Mouse (Mus musculus) c-Kit-positive CD71-positive TER-119-negative erythroid progenitor cells, embryonic 14.5 days (primary cell): ENCODE results near the gene Ggt7.
"Not testable (repeated sequence)": the region's sequence is repeated elsewhere in the genome, so short reads cannot be mapped to it uniquely, and the experiment has no call there.

Source experiments
- DNase-seq: peaks from one replicate; pipeline ENCODE4 v3.0.0-alpha.2; 2013; ENCODE audit warnings: low read depth

The Ggt7 gene

GRCm38 (mm10) chr2:155507721-155508470 lies 10.1 kb downstream of the Ggt7 start:
- DNase-seq: no peak

DNA sequence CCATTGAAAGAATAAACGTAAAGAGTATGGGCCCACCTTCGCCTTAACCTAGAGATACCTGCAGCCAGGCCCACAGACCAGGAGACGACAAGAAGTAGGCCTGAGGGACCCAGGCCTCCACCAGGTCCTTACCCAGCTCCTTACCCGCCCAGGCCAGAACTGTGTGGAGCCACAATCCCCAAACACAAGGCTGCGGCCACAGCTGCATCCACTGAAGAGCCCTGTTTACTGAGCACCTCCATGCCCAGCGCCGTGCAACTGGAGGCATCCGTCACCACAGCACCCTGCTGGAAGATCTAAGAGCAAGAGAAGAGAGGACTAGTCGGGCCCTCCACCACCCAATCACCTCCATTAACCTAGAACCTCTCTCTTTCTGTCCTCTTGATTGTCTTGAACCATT lies 12.2 kb downstream of the Ggt7 start:
- DNase-seq: no peak

- no peak for DNase-seq
Observed at GRCm38 (mm10) chr2:155504440-155505355, 13.3 kb downstream of the Ggt7 start.

DNA sequence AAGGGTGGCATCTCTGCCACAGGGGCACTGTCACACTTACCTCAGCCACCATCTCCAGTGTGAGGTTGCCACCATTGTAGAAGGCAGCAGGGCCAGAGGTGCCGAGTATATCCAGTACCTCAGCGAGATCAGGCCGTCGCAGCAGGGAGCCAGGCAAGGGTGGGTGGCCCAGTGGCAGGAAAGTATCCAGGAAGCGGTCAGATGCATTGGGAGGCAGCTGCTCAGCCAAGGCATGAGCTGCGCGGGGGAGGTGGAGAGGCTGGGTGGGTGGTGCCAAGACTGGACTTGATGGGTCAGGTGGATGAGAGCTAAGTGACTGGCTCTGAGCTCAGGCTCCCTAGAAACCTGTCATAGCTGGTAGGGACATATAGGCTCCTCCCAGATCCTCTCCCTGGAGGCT lies 15.4 kb downstream of the Ggt7 start:
- DNase-seq: no peak

GRCm38 (mm10) chr2:155490998-155491397 lies 27.0 kb downstream of the Ggt7 start:
- DNase-seq: no peak

GRCm38 (mm10) chr2:155482021-155482420 lies 36.0 kb downstream of the Ggt7 start:
- peak; percentile 68 for DNase-seq

DNA sequence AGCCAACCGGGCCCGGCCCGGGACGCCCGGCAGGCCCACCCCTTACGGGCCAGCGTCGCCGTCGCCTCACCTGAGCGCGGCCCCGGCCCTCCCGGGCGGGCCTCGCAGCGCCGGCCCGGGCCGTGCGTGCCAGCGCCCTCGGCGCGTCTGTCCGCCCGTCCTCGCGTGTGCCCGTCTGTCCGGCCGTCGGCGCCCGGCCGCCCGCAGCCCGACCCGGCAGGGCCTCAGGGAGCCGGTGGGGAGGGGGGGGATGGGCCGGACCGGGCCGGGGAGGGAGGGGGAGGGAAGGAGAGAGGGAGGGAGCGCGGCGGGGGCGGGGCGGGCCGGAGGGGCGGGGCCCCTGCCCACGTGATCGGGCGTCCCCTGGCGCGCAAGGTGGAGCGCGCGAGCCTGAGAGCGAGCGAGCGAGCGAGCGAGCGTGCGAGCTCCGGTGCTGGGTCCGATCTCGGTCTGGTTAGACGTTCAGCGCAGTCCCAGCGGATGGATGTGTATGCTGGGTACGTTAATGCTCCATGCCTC lies 44.4 kb downstream of the Ggt7 start, which contains the start of gene Ncoa6:
Gene Ncoa6 (minus strand): TSS at position 325 of the 519 bp plus-strand sequence.
- DNase-seq: peak; percentile 60

DNA sequence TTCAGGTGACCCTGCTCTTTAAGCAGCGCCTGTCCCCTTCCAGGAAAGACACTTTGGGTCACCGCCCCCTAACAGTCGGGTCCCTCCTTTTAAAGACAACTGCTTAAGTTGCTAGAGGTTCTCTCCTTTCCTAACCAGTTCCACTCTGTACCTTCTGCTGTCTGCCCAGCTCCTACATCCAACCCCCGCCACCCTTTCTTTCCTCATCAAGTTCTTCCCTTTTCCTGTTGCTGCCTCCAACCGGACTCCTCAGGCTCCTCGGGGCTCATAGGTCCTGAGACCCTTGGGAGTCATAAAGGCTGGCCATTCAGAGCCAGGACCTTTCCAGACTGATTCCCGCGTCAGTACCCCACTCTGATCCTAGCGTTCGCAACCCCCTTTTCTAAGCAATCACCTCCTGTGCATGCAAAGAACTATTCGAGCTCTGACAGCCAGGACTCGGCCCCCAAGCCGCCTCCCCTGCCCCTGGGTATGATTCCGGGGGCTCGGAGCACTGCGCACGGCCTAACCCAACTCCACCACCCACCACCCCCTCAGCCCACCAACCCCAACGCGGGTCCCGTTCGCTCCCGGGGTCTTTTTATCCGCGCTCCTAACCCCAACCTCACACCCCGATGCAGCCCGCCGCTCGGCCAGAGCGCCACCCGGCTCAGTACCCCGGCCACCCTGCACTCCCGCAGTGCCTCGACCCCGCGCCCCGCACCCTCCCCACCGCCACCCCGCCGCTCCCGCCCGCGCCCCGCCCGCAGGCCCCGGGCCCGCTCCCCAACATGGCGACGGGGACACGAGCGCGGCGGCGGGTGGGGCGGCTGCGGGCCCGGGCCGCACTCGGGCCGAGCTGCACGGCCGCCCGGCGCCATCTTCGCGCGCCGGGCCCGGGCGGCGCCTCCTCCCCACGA lies 45.1 kb downstream of the Ggt7 start:
- DNase-seq: no peak

DNA sequence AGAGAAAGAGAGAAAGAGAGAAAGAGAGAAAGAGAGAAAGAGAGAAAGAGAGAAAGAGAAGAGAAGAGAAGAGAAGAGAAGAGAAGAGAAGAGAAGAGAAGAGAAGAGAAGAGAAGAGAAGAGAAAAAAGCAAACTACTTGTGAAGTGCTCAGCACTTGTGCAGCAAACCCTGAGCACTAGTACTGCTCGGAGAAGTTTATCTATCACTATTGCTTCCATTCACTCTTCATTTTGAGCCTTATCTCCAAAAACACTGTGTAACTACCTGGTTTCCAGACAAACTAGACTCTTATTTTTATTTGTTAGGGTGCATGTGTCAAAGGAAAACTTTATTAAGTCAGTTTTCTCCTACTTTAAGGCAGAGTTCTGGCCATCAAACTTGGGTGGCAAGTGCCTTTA lies 51.2 kb downstream of the Ggt7 start:
- no peak for DNase-seq

GRCm38 (mm10) chr2:155453591-155453990 lies 64.4 kb downstream of the Ggt7 start:
- no peak for DNase-seq

- DNase-seq: no peak
Observed at GRCm38 (mm10) chr2:155451256-155451655, 66.8 kb downstream of the Ggt7 start.

- not testable (repeated sequence) for DNase-seq
Observed at GRCm38 (mm10) chr2:155447906-155448305, 70.1 kb downstream of the Ggt7 start.

DNA sequence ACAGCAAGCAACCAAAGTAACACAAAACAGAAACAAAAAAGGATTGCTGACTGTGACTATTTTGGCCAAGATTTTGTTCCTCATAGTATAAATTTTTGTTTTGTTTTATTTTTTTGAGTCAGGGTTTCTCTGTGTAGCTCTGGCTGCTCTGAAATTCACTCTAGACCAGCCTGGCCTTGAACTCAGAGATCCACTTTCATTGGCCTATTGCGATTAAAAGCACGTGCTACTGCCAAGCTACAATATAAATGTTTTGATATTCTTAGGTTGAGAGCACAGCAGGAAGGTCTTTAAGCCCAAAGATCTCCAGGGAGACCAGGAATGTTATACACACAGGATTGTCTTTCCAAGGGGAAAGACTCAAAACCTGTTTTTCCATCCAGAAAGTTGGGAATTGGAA lies 74.6 kb downstream of the Ggt7 start:
- DNase-seq: no peak

DNA sequence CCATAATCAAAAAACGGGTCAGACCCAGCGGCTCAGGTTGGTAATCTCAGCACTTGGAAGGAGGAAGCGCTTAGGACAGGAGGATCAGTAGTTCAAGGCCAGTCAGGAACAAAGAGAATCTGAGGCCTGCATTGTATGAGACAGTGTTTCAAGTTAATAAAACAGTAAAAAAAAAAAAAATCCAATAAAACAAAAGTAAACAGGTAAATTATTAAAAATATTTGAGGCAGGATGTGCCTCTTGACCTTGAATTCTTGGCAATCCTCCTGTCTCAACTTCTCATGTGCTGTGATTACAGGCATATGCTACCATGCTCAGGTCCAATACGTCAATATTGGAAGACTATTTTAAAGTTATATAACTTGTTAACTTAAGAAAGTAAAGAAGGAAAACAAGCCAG lies 75.1 kb downstream of the Ggt7 start:
- no peak for DNase-seq
